Mouse (Mus musculus): ENCODE results near the gene D6Ertd527e. TPM values are rescaled to one million over a fixed set of nuclear protein-coding genes. Genes with fewer than 3 reads are reported as not detected.

D6Ertd527e gene
- polyA plus RNA-seq, 1 experiment = not detected

GRCm38 (mm10) chr6:87161391-87162263 is 57.1 kb downstream of the D6Ertd527e start:
- Histone ChIP-seq H3ac (ENCODE audit: control insufficient read depth, insufficient read length, low read depth) (no peak overlapping the region), H3K79me3 (ENCODE audit: low read depth) (no peaks in the 10 kb centered on the region), H3K79me2 (ENCODE audit: control insufficient read depth, insufficient read depth) (no peaks in the 10 kb centered on the region), H3K36me3 (ENCODE audit: control insufficient read depth, insufficient read depth) (no peaks in the 10 kb centered on the region), H3K27me3 (ENCODE audit: control insufficient read depth, insufficient read depth, insufficient read length) (no peaks in the 10 kb centered on the region), H3K4me3 (ENCODE audit: insufficient read depth, poor library complexity, severe bottlenecking) (no peak overlapping the region)
- no peak for TF ChIP-seq CTCF (IDR thresholded peaks at IDR 0.05; ENCODE audit: control insufficient read depth, insufficient read depth, insufficient read length)
- no peak for TF ChIP-seq USF1 (IDR thresholded peaks at IDR 0.05; ENCODE audit: low read depth)

Other genes starting within 250 kb of the D6Ertd527e start
- 108 TPM for gene Nfu1, start 95.5 kb upstream of the D6Ertd527e start, polyA plus RNA-seq (2012; fragmentation: generic; extraction: Trizol)
- gene Gfpt1, start 61.9 kb upstream of the D6Ertd527e start, polyA plus RNA-seq (2012; fragmentation: generic; extraction: Trizol) = 10.5 TPM
- 12.5 TPM for gene Antxr1, start 231.1 kb downstream of the D6Ertd527e start, polyA plus RNA-seq (2012; fragmentation: generic; extraction: Trizol)
- not detected for gene Gkn1, start 246.2 kb downstream of the D6Ertd527e start, polyA plus RNA-seq (2012; fragmentation: generic; extraction: Trizol)